Mouse (Mus musculus): ENCODE results near the gene Picalm. TPM values are rescaled to one million over a fixed set of nuclear protein-coding genes. Genes with fewer than 3 reads are reported as not detected.
"Not testable (repeated sequence)": the region's sequence is repeated elsewhere in the genome, so short reads cannot be mapped to it uniquely, and the experiment has no call there.

Picalm gene
- polyA plus RNA-seq, 1 experiment from 2014 or later, result 40.7 TPM

GRCm38 (mm10) chr7:90158034-90158433 is 28.0 kb downstream of the Picalm start:
- H3K9ac ChIP-seq, result no peak overlapping the region
- H3K9me3 ChIP-seq (replicated peaks), result no peaks in the 10 kb centered on the region
- peaks cover 22% of the 10 kb centered on the region for H3K36me3 ChIP-seq
- H3K4me3 ChIP-seq, result no peak overlapping the region
- no peak overlapping the region for H3K4me2 ChIP-seq
- H3K27ac ChIP-seq (ENCODE audit: poor library complexity, severe bottlenecking), result no peak overlapping the region
- WGBS, result 89% methylated on average over 2 of the region's 2 CpGs
- ATAC-seq (ENCODE audit: insufficient number of reproducible peaks, low FRiP score), result no peak
- no peaks in the 10 kb centered on the region for H3K27me3 ChIP-seq (replicated peaks)
- H3K4me1 ChIP-seq (replicated peaks), result 0 out of 2 replicates have a peak, but pooled peaks cover 2% of the 10 kb centered on the region

- H3K9ac ChIP-seq, result no peak overlapping the region
- H3K9me3 ChIP-seq (replicated peaks), result no peaks in the 10 kb centered on the region
- H3K4me3 ChIP-seq, result no peak overlapping the region
- H3K4me2 ChIP-seq, result no peak overlapping the region
- peaks cover 28% of the 10 kb centered on the region for H3K36me3 ChIP-seq
- 0 out of 2 replicates have a peak, but pooled peaks cover 2% of the 10 kb centered on the region for H3K4me1 ChIP-seq (replicated peaks)
- no peaks in the 10 kb centered on the region for H3K27me3 ChIP-seq (replicated peaks)
- WGBS, result 93% methylated on average over 5 of the region's 5 CpGs
- H3K27ac ChIP-seq (ENCODE audit: poor library complexity, severe bottlenecking), result no peak overlapping the region
- no peak for ATAC-seq (ENCODE audit: insufficient number of reproducible peaks, low FRiP score)
Measured at GRCm38 (mm10) chr7:90160598-90160997, 30.6 kb downstream of the Picalm start.

GRCm38 (mm10) chr7:90164276-90164675 is 34.3 kb downstream of the Picalm start:
- H3K9ac ChIP-seq, result no peak overlapping the region
- 70% methylated on average over 1 of the region's 1 CpGs for WGBS
- no peak for ATAC-seq (ENCODE audit: insufficient number of reproducible peaks, low FRiP score)
- no peak overlapping the region for H3K27ac ChIP-seq (ENCODE audit: poor library complexity, severe bottlenecking)
- no peak overlapping the region for H3K4me2 ChIP-seq
- H3K4me1 ChIP-seq (replicated peaks), result no peaks in the 10 kb centered on the region
- no peaks in the 10 kb centered on the region for H3K27me3 ChIP-seq (replicated peaks)
- H3K36me3 ChIP-seq, result peaks cover 48% of the 10 kb centered on the region
- no peaks in the 10 kb centered on the region for H3K9me3 ChIP-seq (replicated peaks)
- no peak overlapping the region for H3K4me3 ChIP-seq

GRCm38 (mm10) chr7:90165970-90166369 is 36.0 kb downstream of the Picalm start:
- Histone ChIP-seq H3K9ac (no peak overlapping the region), H3K27ac (ENCODE audit: poor library complexity, severe bottlenecking) (no peak overlapping the region), H3K4me3 (no peak overlapping the region), H3K36me3 (peaks cover 41% of the 10 kb centered on the region), H3K4me2 (no peak overlapping the region), H3K4me1 (replicated peaks) (no peaks in the 10 kb centered on the region), H3K9me3 (replicated peaks) (no peaks in the 10 kb centered on the region), H3K27me3 (replicated peaks) (no peaks in the 10 kb centered on the region)
- no peak for ATAC-seq (ENCODE audit: insufficient number of reproducible peaks, low FRiP score)
- WGBS, result 67% methylated on average over 1 of the region's 1 CpGs

GRCm38 (mm10) chr7:90167777-90168176 is 37.8 kb downstream of the Picalm start:
- H3K9me3 ChIP-seq (replicated peaks); H3K27ac ChIP-seq (ENCODE audit: poor library complexity, severe bottlenecking); H3K4me1 ChIP-seq (replicated peaks); H3K27me3 ChIP-seq (replicated peaks); H3K9ac ChIP-seq; ATAC-seq (ENCODE audit: insufficient number of reproducible peaks, low FRiP score); H3K4me3 ChIP-seq; H3K4me2 ChIP-seq: not testable (repeated sequence)
- 78% methylated on average over 10 of the region's 10 CpGs for WGBS
- peaks cover 36% of the 10 kb centered on the region for H3K36me3 ChIP-seq

GRCm38 (mm10) chr7:90173778-90174177 is 43.8 kb downstream of the Picalm start:
- no peak for ATAC-seq (ENCODE audit: insufficient number of reproducible peaks, low FRiP score)
- Histone ChIP-seq H3K36me3 (peaks cover 39% of the 10 kb centered on the region), H3K9ac (no peak overlapping the region)

GRCm38 (mm10) chr7:90175576-90175975 is 45.6 kb downstream of the Picalm start:
- H3K27ac ChIP-seq (ENCODE audit: poor library complexity, severe bottlenecking), result no peak overlapping the region
- H3K4me3 ChIP-seq, result no peak overlapping the region
- no peaks in the 10 kb centered on the region for H3K4me1 ChIP-seq (replicated peaks)
- H3K9me3 ChIP-seq (replicated peaks), result no peaks in the 10 kb centered on the region
- H3K27me3 ChIP-seq (replicated peaks), result no peaks in the 10 kb centered on the region
- ATAC-seq (ENCODE audit: insufficient number of reproducible peaks, low FRiP score), result no peak
- peaks cover 49% of the 10 kb centered on the region for H3K36me3 ChIP-seq
- 75% methylated on average over 2 of the region's 2 CpGs for WGBS
- no peak overlapping the region for H3K4me2 ChIP-seq
- H3K9ac ChIP-seq, result no peak overlapping the region

More at GRCm38 (mm10) chr7:90173778-90174177, 43.8 kb downstream of the Picalm start:
- Histone ChIP-seq H3K9me3 (replicated peaks) (no peaks in the 10 kb centered on the region), H3K27me3 (replicated peaks) (no peaks in the 10 kb centered on the region), H3K4me3 (no peak overlapping the region), H3K27ac (ENCODE audit: poor library complexity, severe bottlenecking) (no peak overlapping the region), H3K4me2 (no peak overlapping the region), H3K4me1 (replicated peaks) (no peaks in the 10 kb centered on the region)
- 96% methylated on average over 1 of the region's 1 CpGs for WGBS

- no peak overlapping the region for H3K4me2 ChIP-seq
- H3K36me3 ChIP-seq, result peaks cover 48% of the 10 kb centered on the region
- no peak overlapping the region for H3K9ac ChIP-seq
- H3K27ac ChIP-seq (ENCODE audit: poor library complexity, severe bottlenecking), result no peak overlapping the region
- H3K9me3 ChIP-seq (replicated peaks), result no peaks in the 10 kb centered on the region
- H3K4me3 ChIP-seq, result no peak overlapping the region
- ATAC-seq (ENCODE audit: insufficient number of reproducible peaks, low FRiP score), result no peak
- no peaks in the 10 kb centered on the region for H3K27me3 ChIP-seq (replicated peaks)
- 93% methylated on average over 1 of the region's 1 CpGs for WGBS
- no peaks in the 10 kb centered on the region for H3K4me1 ChIP-seq (replicated peaks)
Measured at GRCm38 (mm10) chr7:90180635-90181034, 50.6 kb downstream of the Picalm start.

GRCm38 (mm10) chr7:90200251-90200650 is 70.2 kb downstream of the Picalm start:
- Histone ChIP-seq H3K27me3 (replicated peaks) (no peaks in the 10 kb centered on the region), H3K36me3 (peaks cover 43% of the 10 kb centered on the region), H3K9me3 (replicated peaks) (no peaks in the 10 kb centered on the region), H3K4me1 (replicated peaks) (no peaks in the 10 kb centered on the region), H3K4me2 (no peak overlapping the region), H3K4me3 (no peak overlapping the region), H3K9ac (no peak overlapping the region), H3K27ac (ENCODE audit: poor library complexity, severe bottlenecking) (no peak overlapping the region)
- no peak for ATAC-seq (ENCODE audit: insufficient number of reproducible peaks, low FRiP score)
- 90% methylated on average over 5 of the region's 5 CpGs for WGBS

- 60% methylated on average over 2 of the region's 2 CpGs for WGBS
- H3K4me3 ChIP-seq, result no peak overlapping the region
- H3K27ac ChIP-seq (ENCODE audit: poor library complexity, severe bottlenecking), result no peak overlapping the region
- no peak overlapping the region for H3K4me2 ChIP-seq
- H3K4me1 ChIP-seq (replicated peaks), result 0 out of 2 replicates have a peak, but pooled peaks cover 3% of the 10 kb centered on the region
- no peak for ATAC-seq (ENCODE audit: insufficient number of reproducible peaks, low FRiP score)
- H3K9me3 ChIP-seq (replicated peaks), result no peaks in the 10 kb centered on the region
- H3K9ac ChIP-seq, result no peak overlapping the region
- H3K36me3 ChIP-seq, result peaks cover 42% of the 10 kb centered on the region
- no peaks in the 10 kb centered on the region for H3K27me3 ChIP-seq (replicated peaks)
Measured at GRCm38 (mm10) chr7:90201877-90202465, 72.0 kb downstream of the Picalm start.

GRCm38 (mm10) chr7:90203914-90204313 is 73.9 kb downstream of the Picalm start:
- H3K4me3 ChIP-seq, result no peak overlapping the region
- no peak for ATAC-seq (ENCODE audit: insufficient number of reproducible peaks, low FRiP score)
- H3K9ac ChIP-seq, result no peak overlapping the region
- no peaks in the 10 kb centered on the region for H3K9me3 ChIP-seq (replicated peaks)
- peaks cover 50% of the 10 kb centered on the region for H3K36me3 ChIP-seq
- WGBS, result 83% methylated on average over 2 of the region's 2 CpGs
- no peak overlapping the region for H3K4me2 ChIP-seq
- no peaks in the 10 kb centered on the region for H3K27me3 ChIP-seq (replicated peaks)
- H3K27ac ChIP-seq (ENCODE audit: poor library complexity, severe bottlenecking), result no peak overlapping the region
- 0 out of 2 replicates have a peak, but pooled peaks cover 3% of the 10 kb centered on the region for H3K4me1 ChIP-seq (replicated peaks)

GRCm38 (mm10) chr7:90210116-90210515 is 80.1 kb downstream of the Picalm start:
- H3K27me3 ChIP-seq (replicated peaks), result no peaks in the 10 kb centered on the region
- H3K4me2 ChIP-seq, result no peak overlapping the region
- ATAC-seq (ENCODE audit: insufficient number of reproducible peaks, low FRiP score), result no peak
- H3K27ac ChIP-seq (ENCODE audit: poor library complexity, severe bottlenecking), result no peak overlapping the region
- no peaks in the 10 kb centered on the region for H3K9me3 ChIP-seq (replicated peaks)
- 91% methylated on average over 2 of the region's 2 CpGs for WGBS
- H3K4me1 ChIP-seq (replicated peaks), result 0 out of 2 replicates have a peak, but pooled peaks cover 3% of the 10 kb centered on the region
- H3K36me3 ChIP-seq, result peaks cover 29% of the 10 kb centered on the region
- H3K9ac ChIP-seq, result no peak overlapping the region
- H3K4me3 ChIP-seq, result no peak overlapping the region

All from heart, embryonic 12.5 days (tissue).